Mouse (Mus musculus) CH12.LX (cell line): ENCODE measurements around the gene Muc3.

Experiments used
- CHD2 ChIP-seq: IDR thresholded peaks from 2 replicates; pipeline ENCODE4 v1.6.1; 2011; ENCODE audit warnings: low read length, improper control_type of control experiment
- CTCF ChIP-seq, 2 experiments: IDR thresholded peaks in 1 of 2; conservative IDR thresholded peaks in 1 of 2; 2 replicates each; pipeline ENCODE4 v1.5.1; 2011 to 2012; ENCODE audit warnings: low read depth in 2 of 2, low read length in 2 of 2, improper control_type of control experiment in 1 of 2, inconsistent platforms in 1 of 2, mild to moderate bottlenecking in 1 of 2, moderate library complexity in 1 of 2
- EP300 ChIP-seq: IDR thresholded peaks from 2 replicates; pipeline ENCODE4 v1.6.1; 2011; ENCODE audit warnings: low read length, improper control_type of control experiment
- IRF4 ChIP-seq: IDR thresholded peaks from 2 replicates; pipeline ENCODE4 v1.6.1; 2014; ENCODE audit warnings: low read depth, mild to moderate bottlenecking, inconsistent platforms, low read length, improper control_type of control experiment
- MAFK ChIP-seq: IDR thresholded peaks from 2 replicates; pipeline ENCODE4 v1.6.1; 2011; ENCODE audit warnings: low read length, improper control_type of control experiment; ENCODE audit not compliant: insufficient replicate concordance
- MEF2A ChIP-seq: IDR thresholded peaks from 2 replicates; pipeline ENCODE4 v1.6.1; 2014; ENCODE audit warnings: low read depth, mild to moderate bottlenecking, inconsistent platforms, low read length, improper control_type of control experiment, borderline replicate concordance
- POLR2A ChIP-seq: IDR thresholded peaks from 2 replicates; pipeline ENCODE4 v1.6.1; 2011; ENCODE audit warnings: low read depth, mild to moderate bottlenecking, improper control_type of control experiment, low read length
- ZC3H11A ChIP-seq: IDR thresholded peaks from 2 replicates; pipeline ENCODE4 v1.6.1; 2012; ENCODE audit warnings: low read depth, mild to moderate bottlenecking, inconsistent platforms, low read length, improper control_type of control experiment
- ZMIZ1 ChIP-seq: IDR thresholded peaks from 2 replicates; pipeline ENCODE4 v1.6.1; 2012; ENCODE audit warnings: low read depth, mild to moderate bottlenecking, inconsistent platforms, low read length, improper control_type of control experiment
- ZNF384 ChIP-seq: IDR thresholded peaks from 2 replicates; pipeline ENCODE4 v1.6.1; 2012; ENCODE audit warnings: low read depth, low read length, improper control_type of control experiment, inconsistent platforms

- TF ChIP-seq EP300 (no peak), MAFK (no peak), POLR2A (no peak), CTCF (conservative IDR thresholded peaks at IDR 0.05 in 1 of 2, IDR thresholded peaks at IDR 0.05 in 1 of 2; ENCODE audit: low read depth in 2 of 2, low read length in 2 of 2) (no peak), IRF4 (no peak), ZNF384 (no peak), MEF2A (no peak), CHD2 (no peak), ZMIZ1 (no peak), ZC3H11A (no peak)
These were observed 21.8 kb upstream of the Muc3 start for GRCm38 (mm10) chr5:137170836-137171380.
